Mouse (Mus musculus) frontal cortex, postnatal 14 days (tissue): ENCODE results near the gene Inpp5b.

Experiments
- DNase-seq, 2 experiments: peaks; one replicate each; pipeline ENCODE4 v3.0.0; 2022; ENCODE audit warnings: low spot score in 2 of 2

Gene Inpp5b

DNA sequence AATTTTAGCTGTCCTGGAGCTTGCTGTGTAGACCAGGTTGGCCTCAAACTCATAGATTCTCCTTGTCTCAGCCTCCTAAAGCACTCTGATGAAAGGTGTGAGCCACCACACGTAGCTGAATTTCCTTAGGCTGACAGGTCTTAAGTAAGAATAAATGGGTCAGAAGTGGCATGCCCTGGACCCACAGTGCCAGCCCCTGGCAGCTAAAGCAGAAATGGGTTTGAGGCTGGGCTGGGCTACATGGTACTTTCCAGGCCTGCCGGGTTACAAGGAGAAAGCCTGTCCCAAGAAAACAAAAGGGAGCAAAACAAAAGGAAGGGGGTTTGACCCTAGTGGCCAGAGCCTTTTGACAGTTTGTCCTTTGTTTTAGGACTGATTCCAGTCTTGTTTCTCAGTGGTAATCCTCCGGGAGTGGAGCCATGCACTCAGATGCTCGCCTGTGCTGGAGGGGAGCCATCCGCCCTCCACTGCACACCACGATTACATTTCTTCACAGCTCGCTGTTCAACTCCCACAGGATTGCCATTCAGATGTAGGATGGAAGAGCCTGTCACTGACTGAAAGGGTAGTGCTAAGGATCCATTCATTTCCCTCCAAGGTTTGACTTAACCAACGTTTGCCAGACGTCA is 69.8 kb downstream of the Inpp5b start:
- peak in 1 of 2 experiments; percentile 28 for DNase-seq

- no peak for DNase-seq
These were observed 74.3 kb downstream of the Inpp5b start for GRCm38 (mm10) chr4:124815901-124816300.

- DNase-seq = no peak
These were observed 76.2 kb downstream of the Inpp5b start for GRCm38 (mm10) chr4:124817803-124818202.

- no peak for DNase-seq
These were observed 77.2 kb downstream of the Inpp5b start for GRCm38 (mm10) chr4:124818832-124819231.

- DNase-seq = no peak
These were observed 83.3 kb downstream of the Inpp5b start for GRCm38 (mm10) chr4:124824967-124825366.

DNA sequence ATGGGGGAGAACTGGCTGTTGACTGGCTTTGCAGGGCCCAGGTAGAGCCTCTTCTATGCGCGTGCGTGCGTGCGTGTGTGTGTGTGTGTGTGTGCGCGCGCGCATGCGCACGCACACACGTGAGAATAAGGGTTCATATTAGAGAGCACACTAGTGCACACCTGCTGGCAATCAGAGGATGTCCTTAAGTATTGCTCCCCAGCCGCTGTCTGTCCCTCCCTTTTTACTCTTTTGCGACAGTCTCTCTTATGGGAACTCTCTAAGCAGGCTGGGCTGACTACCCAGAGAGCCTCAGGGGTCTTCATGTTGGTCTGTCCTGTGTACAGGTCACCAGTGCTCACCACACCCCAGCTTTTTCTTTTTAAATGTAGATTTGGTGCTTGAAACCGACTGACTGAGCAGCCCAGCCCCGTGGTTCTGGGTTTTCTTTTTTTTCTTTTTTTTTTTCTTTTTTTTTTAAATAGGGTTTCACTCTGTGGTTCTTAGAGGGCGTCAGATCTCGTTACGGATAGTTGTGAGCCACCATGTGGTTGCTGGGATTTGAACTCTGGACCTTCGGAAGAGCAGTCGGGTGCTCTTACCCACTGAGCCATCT is 83.8 kb downstream of the Inpp5b start:
- no peak for DNase-seq

DNA sequence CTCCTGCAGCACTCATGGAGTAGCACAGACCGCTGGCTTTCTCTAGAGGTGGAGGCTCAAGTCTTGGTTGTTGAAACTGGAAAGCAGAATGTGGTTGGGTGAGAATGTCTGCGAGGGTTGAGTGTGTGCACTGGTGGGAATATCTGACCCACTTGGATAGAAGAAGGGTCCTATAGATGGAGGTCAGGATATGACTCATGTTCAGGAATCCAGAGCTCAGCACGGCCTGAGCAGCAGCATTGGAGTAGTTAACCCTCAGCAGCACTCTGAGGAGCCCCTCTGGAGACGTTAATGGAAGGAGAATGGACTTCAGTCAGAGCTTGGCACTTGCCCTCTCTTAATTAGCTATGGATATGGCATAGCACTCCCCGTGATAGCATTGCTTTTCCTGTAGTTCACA is 88.0 kb downstream of the Inpp5b start:
- no peak for DNase-seq

DNA sequence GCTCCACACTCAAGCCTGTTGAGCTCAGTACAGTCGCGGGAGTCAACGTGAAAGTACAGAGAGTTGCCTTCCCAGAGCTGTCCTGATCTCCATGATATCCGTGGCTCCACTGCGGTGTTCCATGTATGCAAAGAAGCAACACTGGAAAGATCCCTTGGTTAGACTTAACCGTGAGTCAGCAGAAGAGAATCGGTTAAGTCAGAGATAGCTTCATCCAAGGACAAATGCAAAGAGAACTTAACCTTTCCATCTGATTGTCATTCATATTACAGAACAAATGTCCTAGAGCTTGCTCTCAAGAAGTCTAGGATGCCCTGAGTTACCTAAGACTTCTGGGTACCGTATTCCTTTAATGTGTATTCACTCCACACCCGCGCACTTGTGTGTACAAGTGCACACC is 91.1 kb downstream of the Inpp5b start:
- no peak for DNase-seq

DNA sequence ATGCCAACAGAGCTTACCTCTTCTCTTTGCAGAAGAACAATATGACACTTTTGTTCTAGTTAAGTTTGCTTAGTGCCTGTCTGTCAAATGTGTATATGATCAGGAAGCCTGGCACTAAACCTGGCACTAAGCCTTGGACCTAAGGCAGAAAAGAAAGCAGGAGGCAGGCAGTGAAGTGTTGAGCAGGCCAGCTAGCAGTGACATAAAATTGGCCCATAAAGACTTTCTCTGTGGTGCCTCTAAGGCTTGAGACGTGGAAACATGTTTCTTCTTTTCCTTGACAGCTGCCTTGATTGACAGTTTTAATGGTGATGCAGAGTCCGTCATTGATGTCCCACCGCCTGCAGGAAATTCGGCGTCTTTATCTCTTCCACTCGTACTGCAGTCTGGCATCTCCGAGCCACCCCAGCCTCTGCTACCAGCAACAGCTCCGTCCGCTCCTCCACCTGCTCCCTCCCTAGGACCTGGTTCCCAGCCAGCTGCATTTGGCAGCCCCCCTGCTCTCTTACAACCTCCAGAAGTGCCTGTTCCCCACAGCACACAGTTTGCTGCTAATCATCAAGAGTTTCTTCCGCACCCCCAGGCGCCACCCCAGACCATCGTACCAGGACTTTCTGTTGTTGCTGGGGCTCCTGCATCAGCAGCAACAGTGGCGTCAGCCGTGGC is 96.5 kb downstream of the Inpp5b start:
- no peak for DNase-seq

DNA sequence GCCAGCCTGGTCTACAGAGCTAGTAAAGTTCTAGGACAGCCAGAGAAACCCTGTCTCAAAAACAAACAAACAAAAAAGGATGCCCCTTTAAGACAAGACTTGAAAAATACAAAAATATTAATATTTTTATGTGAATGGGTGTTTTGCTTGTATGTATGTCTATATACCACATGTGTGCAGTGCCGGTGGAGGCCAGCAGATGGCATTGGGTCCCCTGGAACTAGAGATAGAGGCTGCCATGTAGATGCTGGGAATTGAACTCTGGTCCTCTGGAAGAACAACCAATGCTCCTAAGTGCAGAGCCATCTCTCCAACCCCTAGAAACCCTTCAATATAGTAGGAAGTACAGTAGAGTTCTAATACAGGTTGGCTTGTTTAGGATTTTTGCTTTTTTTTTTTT is 99.3 kb downstream of the Inpp5b start:
- DNase-seq = no peak

DNA sequence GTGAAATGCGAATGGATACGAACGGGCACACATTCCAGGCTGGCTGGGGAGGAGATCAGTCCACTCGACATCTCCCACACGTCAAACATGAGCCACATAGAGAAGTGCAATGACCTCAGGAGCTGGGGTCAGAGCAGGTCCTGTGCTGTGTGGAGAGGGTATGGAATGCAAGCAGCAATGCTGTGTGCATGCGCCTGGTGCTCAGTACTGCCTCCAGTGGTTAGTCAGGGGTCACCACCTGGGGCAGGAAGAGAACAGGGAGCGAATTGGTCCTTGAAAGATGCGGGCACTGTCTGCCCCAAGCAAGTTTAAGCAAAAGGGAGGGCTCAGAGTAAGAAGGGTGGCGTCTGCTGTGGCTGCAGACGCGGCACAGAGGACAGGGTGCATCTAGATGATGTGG is 101.8 kb downstream of the Inpp5b start:
- DNase-seq = no peak

GRCm38 (mm10) chr4:124847573-124847972 is 105.9 kb downstream of the Inpp5b start:
- peak; percentile 76 to 87 for DNase-seq

DNA sequence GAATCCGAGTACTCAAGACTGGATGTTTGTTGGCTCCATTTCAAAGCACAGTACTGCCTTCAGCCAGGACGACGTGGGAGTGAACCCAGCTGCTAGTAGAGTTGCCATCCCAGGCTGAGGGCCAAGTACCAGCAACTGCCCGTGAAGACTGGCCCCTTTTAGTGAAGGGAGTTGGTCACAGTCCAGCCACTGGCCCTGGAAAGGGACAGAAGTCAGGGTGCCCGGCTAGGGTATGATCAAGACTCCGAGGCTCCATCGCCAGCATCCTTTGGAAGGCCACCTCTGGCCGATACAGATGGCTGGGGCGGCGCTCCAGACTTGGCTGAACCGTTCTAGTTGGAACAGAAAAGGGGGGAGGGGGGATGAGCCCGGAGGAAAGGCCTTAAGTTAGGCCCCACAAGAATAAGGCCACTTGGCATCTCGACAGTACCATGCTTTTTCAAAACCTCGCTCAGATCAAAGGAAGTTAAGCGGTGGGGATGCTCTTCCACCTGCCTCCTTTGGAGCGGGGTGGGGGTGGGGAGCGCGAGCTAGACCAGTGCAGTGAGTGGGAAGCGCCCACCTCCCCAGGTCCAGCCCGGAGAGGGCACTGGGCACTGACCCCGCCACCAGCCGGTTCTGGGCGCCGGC is 108.1 kb downstream of the Inpp5b start:
- peak; percentile 59 to 78 for DNase-seq

DNA sequence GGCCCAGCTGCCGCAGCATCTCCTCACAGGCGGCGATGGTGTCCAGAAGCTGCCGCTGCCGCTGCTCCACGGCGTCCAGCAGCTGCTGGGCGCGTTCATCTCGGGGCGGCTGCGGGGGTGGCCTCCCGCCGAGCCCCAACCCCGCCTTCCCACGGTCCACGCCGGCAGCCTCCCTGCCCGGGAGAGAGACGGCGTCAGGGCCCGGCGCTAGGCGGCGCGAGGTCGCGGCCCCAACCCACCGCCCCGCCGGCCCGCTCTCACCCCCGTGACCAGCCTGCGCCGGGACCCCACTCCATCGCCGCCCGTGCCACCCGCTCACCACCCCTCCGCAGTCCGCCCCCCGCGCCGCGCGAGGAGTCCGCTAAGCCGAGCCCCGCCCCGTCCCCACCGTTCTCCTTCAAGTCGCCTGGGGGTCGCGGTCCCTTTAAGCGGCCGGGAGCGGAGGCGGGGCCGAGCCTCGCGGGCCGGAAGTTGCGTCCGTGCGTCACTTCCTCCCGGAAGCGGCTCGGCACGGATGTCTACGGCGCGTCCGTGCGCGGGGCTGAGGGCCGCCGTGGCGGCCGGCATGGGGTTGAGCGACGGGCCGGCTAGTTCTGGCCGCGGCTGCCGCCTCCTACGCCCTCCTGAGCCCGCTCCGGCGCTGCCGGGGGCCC is 108.7 kb downstream of the Inpp5b start, which contains the start of gene Yrdc:
Gene Yrdc (plus strand): TSS at position 419 of the 653 bp plus-strand sequence.
- DNase-seq = peak; percentile 86 to 93
